Mouse (Mus musculus): ENCODE results near the gene Tubg1. TPM values are rescaled to one million over a fixed set of nuclear protein-coding genes. Genes with fewer than 3 reads are reported as not detected.

Tubg1 gene
- total RNA-seq (2023; ENCODE audit: inconsistent age) = 14.2 to 19.4 TPM (median 16.1 TPM) in 4 replicates

DNA sequence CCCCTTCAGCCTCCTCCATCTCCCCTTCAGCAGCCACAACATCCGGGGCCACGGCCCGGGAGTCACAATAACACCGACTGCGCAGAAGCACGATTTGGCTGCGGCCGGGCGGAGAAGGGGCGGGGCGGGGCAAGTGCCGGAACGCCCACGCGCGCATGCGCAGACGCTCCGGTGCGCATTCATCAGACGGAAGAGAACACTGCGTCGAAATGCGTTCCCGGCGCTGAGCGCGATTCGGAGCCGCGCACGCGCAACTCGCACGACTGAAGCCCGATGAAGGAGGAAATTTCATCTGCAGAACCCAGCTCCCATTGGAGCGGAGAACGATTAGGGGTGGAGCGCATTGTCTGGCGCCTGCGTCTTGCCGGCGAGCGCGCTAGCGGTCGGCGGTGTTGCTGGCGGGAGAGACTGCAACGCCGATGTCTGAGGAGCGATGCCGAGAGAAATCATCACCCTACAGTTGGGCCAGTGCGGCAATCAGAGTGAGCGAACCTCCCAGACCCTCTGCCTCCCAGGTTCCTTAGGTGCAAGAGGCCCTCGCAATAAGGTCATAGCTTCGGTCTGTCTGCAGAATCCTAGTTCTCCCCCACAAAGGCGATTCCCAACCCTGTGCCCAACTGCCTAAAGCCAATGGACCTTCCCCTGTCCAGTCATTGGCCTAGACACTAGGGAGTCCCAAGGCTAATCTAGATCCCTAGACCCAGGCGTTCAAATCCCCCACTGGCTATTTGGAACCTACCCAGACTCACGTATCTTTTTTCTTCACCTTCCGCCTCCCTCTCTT lies at the start of gene Tubg1, which contains the start of gene Retreg3:
Tubg1 (plus strand) TSS at position 178 of the 784 bp plus-strand sequence.
Retreg3 (minus strand) TSS at position 133 of the 784 bp plus-strand sequence.

DNA sequence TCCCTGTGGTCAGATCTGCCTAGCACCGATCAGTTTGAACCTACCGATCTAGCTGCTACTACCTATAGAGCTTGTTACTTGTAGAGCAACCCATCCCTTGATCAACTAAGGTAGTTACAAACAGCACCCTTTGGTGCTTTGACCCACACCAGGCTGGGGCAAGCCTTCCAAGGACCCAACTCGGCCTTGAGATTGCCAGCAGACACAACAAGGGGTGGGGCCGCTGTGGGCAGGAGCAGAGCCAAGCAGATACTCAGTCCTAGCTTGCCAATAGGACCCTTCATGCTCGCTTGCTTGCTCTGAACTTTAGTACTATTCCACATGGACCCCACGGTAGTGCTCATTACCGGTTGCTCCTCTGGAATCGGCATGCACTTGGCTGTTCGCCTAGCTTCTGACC lies 41.6 kb upstream of the Tubg1 start, which contains the start of gene Hsd17b1:
Hsd17b1 (plus strand) TSS at position 291 of the 400 bp plus-strand sequence.

DNA sequence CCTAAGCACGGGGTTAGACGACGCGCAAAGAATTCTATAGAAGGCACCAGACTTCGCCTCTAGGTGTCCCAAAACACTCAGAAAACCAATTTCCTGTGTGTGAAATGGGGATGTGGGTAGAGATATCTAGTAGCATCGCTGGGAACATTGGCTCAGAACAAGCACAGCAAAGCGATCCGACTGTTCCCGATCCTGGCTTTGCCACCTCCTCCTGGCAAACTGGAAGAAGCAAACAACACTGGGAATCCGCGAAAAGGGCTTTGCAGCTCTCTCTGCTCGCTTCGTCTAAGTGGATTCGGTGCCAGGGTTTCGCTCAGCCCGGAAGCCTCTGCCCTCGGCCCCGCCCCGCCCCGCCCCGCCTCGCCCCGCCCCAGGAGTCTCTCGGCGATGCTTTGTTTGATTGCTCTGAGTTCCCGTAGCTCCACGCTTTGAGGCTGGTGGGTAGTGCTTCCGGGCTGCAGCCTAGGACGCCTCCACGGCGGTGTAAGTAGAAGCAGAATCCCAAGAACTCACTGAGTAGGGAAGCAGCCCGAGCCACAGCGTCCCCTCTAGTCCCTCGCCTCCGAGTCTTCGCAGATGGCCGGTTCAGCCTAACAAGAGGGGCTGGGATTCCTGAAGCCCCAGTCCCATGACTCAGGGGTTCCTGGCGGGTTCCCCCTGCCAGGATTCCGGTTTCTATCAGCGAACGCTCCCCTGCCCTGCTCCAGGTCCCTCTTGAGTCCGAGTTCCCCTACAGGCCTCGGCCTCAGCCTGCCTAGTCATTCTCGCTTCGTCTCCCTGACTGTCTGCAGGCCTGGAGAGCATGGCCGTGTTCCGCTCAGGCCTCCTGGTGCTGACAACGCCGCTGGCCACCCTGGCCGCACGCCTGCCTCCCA lies 37.3 kb upstream of the Tubg1 start, which contains the start of gene Coasy:
Coasy (plus strand) TSS at position 358 of the 875 bp plus-strand sequence.

DNA sequence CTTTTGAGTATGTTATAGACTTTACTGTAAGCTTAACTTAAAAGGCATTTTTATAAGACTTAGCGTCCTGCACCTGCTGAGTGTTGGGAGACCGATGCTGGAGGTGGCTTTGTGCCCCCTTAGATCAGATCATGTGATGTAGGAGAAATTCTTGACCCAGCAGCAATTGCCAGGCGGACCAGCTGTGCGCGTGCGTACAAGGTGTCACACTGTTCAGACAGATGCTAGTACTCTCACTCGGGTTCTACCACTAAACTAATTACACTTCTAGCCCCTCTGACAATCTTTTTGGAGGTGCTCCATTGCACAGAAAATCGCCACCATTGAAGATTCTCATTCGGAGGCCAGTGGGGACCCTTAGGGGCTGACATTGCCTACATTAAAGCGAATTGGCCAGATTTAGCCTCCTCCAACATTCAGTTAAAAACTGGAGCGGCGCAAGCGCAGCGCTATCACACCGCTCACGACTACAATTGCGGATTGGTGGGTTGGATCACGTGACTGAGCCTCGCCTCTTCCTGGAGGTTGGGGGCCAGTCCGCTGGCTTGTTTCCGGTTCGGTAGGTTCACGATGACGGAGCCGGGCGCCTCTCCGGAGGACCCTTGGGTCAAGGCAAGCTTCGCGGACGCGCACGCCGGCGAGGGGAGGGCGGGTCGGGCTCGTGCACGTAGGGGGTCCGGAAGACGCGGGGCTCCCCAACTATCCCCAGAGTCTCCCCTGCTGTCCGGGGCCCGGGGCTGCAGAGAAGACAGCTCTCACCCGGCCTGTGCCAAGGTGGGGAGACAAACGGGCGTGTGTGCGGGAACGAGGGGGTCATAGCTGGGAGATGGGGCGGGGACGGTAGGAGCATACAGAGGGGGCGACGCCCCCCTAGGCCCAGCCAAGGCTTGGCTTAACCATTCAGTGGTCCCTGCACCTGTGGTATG lies 32.7 kb upstream of the Tubg1 start, which contains the start of gene Mlx:
Mlx (plus strand) TSS at position 522 of the 926 bp plus-strand sequence.

DNA sequence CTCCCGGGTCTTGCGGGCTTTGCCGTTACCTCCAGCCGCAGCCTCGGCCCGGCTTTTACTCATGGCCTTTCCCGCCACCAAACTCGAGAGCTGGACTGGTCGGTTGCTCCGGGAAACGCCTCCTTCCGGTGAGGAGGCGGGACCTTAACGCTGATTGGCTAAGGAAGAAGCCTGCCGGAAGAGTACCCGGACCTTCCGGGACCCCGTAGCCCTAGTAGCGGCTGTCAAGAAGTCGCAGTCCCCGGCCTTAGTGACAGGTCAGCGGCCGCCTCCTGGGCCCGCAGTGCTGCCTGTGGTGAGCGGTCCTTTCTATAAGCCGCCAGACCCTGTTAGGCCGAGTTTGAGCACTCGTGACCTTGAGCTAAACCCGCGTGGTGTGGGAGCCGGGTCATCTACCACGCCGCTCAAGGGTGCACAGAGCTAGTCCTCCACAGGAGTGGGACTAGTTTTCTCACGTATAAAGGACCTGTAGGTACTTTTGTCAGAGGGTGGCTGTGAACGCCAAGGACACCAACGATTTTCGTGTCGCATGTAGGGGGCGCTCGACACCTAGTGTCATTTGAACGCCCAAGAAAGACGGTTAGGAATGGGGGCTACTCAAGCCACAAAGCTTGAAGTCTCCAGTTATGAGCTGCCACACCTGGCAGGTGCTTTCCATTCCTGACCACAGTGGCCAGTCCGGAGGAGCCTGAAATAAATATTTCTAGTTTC lies 24.3 kb upstream of the Tubg1 start, which contains the start of gene Psmc3ip:
Psmc3ip (minus strand) TSS at position 123 of the 711 bp plus-strand sequence.

DNA sequence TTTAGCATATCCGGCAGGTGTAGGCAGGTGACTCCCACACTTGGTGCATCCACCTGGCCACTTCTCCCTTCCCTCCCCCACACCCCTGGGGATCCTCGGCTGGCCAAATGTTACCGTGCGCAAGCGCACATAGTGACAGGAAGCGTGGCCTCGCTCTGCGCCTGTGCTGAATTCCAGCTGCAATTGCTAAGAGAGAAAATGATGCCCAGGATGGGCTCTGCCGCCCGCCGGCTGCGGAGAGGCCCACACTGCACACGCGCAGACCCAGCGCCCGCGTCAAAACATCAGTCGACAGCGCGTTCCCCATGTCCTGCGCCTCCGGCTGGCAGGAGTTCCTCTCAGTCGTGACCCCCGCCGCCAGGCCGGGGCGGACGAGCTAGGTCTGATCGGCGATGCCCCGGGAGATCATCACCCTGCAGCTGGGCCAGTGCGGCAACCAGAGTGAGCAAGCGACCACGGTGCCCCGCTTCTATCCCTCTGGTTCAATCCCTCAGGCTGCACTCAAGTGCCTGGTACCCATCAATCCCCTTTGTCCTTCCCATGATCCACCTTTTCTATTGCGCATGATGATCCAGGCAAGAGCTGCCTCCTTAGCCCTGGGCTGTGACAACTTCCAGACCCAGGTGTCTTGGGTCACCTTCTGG lies 36.1 kb downstream of the Tubg1 start, which contains the start of gene Tubg2:
Tubg2 (plus strand) TSS at position 180 of the 644 bp plus-strand sequence.

DNA sequence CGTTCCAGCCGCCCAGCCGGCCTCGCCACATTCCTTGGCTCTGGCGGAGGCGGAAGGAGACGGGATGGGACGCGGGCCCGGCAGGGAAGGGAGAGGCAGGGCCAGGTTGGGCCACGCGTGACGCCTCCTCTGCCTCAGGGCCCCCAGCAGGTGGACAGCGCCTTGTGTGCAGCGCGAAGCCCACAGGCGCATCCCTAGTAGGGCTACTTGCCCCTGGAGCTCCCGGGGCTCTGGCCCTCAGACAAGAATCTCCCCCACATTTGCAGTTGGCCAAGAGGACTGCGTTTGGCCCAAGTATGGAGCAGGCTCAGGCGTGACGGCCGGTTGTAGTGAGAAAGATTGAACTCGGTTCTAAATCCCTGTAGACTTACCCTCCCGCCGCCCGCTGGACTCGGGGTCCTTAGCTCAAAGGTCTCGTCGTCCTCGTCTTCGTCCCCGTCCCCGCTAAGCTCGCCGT lies 50.6 kb downstream of the Tubg1 start, which contains the start of gene Cntnap1:
Cntnap1 (plus strand) TSS at position 170 of the 457 bp plus-strand sequence.

DNA sequence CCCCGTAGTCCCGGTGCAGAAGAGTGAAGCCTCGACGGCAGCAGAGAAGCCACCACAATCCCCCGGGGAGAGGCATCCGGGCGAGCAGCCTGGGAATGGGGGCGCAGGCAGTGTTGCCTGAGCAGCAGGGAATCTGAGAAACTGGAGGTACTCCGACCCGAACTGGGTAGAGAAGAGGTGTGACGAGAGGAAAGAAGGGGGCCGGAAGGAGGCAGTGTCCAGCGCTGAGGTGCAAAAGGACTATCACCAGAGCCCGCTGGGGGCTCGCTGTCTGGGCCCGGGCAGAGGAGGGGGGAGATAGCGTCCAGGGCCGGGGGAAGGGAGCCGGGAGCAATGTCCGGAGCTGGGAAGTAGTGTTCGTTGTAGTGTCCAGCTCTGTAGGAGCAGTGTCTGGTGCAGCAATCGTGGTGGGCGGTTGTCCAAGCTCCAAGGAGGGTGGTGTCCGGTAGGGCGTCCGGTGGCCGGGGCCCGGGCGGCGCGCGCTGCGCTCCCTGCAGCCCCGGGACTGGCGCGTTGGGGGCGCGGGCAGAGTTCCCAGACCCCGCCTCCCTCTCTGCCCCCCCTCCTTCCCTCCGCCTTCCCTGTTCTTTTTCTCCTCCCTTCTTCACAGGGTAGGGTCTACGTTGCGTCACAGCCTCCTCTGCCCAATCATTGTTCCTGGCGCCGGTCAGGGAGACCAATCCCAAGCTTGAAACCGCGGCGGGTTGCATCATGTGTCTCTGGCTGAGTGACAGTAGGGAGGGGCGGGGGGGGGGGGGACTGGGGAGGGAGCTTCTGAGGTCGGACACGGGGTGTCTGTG lies 51.3 kb downstream of the Tubg1 start, which contains the start of gene Plekhh3:
Plekhh3 (minus strand) TSS at position 541 of the 800 bp plus-strand sequence.

DNA sequence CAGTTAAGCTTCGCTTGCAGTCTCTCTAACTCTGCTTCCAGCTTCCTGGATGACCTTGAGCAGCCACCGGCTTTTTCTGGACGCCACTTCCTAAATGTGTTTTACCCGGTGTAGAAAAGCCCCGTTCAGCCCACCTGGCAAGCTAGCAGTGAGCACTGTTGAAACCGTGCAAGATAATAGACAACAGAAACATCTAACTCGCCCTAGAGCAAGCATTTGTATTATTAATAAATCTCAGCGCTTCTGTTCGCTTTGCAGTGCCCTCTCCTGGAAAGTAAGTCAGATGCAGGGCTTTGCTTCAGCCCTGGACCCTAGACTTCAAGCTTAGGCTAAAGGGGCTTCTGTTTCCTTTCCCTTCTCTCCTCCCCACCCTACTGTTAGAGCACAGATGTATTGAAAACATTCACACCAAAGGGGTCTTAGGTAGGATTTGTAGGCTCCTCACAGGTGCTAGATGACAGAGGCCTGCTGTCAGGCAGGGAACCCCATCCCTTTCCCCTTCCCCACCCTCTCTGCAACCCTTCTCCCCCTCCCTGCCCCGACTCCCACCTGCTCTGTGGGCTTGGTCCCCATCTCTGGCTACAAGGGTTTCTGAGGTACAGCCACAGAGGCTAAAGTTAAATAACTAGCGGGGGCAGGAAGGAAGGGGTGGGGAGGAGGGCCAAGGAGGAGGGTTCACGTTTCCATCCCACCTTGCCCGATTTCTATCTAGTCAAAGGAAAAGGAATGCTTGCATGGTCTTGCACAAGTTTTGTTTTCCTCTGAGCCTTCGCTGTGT lies 55.3 kb downstream of the Tubg1 start, which contains the start of gene Ccr10:
Ccr10 (minus strand) TSS at position 593 of the 778 bp plus-strand sequence.

Other genes with a start within 250 kb of the Tubg1 start
- 235 to 266 TPM (median 245 TPM) in 4 replicates for gene Stat3, start 180.4 kb upstream of the Tubg1 start, total RNA-seq (2023; ENCODE audit: inconsistent age)
- gene Cavin1, start 149.1 kb upstream of the Tubg1 start, total RNA-seq (2023; ENCODE audit: inconsistent age) = 0.30 to 0.61 TPM (median 0.59 TPM) in 4 replicates
- gene Atp6v0a1, start 110.5 kb upstream of the Tubg1 start, total RNA-seq (2023; ENCODE audit: inconsistent age) = 71.3 to 92.3 TPM (median 79.0 TPM) in 4 replicates
- 14.4 to 19.4 TPM (median 17.3 TPM) in 4 replicates for gene Naglu, start 49.9 kb upstream of the Tubg1 start, total RNA-seq (2023; ENCODE audit: inconsistent age)
- gene Hsd17b1, start 41.5 kb upstream of the Tubg1 start, total RNA-seq (2023; ENCODE audit: inconsistent age) = 1.4 to 3.2 TPM (median 2.5 TPM) in 4 replicates
- gene Coasy, start 37.4 kb upstream of the Tubg1 start, total RNA-seq (2023; ENCODE audit: inconsistent age) = 17.2 to 20.1 TPM (median 18.2 TPM) in 4 replicates
- 30.7 to 44.8 TPM (median 34.4 TPM) in 4 replicates for gene Mlx, start 32.7 kb upstream of the Tubg1 start, total RNA-seq (2023; ENCODE audit: inconsistent age)
- 3.3 to 5.1 TPM (median 4.1 TPM) in 4 replicates for gene Psmc3ip, start 24.5 kb upstream of the Tubg1 start, total RNA-seq (2023; ENCODE audit: inconsistent age)
- gene Retreg3, start within 50 bp of the Tubg1 start, total RNA-seq (2023; ENCODE audit: inconsistent age) = 71.0 to 73.7 TPM (median 72.2 TPM) in 4 replicates
- 2.9 to 6.1 TPM (median 3.9 TPM) in 4 replicates for gene Tubg2, start 36.0 kb downstream of the Tubg1 start, total RNA-seq (2023; ENCODE audit: inconsistent age)
- 0.32 to 0.80 TPM (median 0.59 TPM) in 4 replicates for gene Cntnap1, start 50.6 kb downstream of the Tubg1 start, total RNA-seq (2023; ENCODE audit: inconsistent age)
- gene Plekhh3, start 51.4 kb downstream of the Tubg1 start, total RNA-seq (2023; ENCODE audit: inconsistent age) = 0.61 to 2.3 TPM (median 1.3 TPM) in 4 replicates
- gene Ccr10, start 55.5 kb downstream of the Tubg1 start, total RNA-seq (2023; ENCODE audit: inconsistent age) = 0.60 TPM in 1 of 4 replicates, not detected in the others
- gene Ezh1, start 106.5 kb downstream of the Tubg1 start, total RNA-seq (2023; ENCODE audit: inconsistent age) = 74.4 to 88.1 TPM (median 79.3 TPM) in 4 replicates
- not detected in 4 replicates for gene Ramp2, start 126.1 kb downstream of the Tubg1 start, total RNA-seq (2023; ENCODE audit: inconsistent age)
- gene Vps25, start 133.8 kb downstream of the Tubg1 start, total RNA-seq (2023; ENCODE audit: inconsistent age) = 73.6 to 86.7 TPM (median 83.1 TPM) in 4 replicates
- gene Wnk4, start 140.6 kb downstream of the Tubg1 start, total RNA-seq (2023; ENCODE audit: inconsistent age) = 0.21 to 1.5 TPM (median 1.1 TPM) in 4 replicates
- 0.22 to 0.51 TPM (median 0.47 TPM) in 4 replicates for gene Cntd1, start 159.1 kb downstream of the Tubg1 start, total RNA-seq (2023; ENCODE audit: inconsistent age)
- gene Coa3, start 159.2 kb downstream of the Tubg1 start, total RNA-seq (2023; ENCODE audit: inconsistent age) = 26.7 to 40.5 TPM (median 28.5 TPM) in 4 replicates
- gene Becn1, start 182.3 kb downstream of the Tubg1 start, total RNA-seq (2023; ENCODE audit: inconsistent age) = 177 to 193 TPM (median 186 TPM) in 4 replicates
- 134 to 152 TPM (median 146 TPM) in 4 replicates for gene Psme3, start 196.3 kb downstream of the Tubg1 start, total RNA-seq (2023; ENCODE audit: inconsistent age)
- 13.2 to 15.9 TPM (median 13.8 TPM) in 4 replicates for gene Aoc2, start 205.1 kb downstream of the Tubg1 start, total RNA-seq (2023; ENCODE audit: inconsistent age)
- 0.26 to 0.87 TPM (median 0.59 TPM) in 4 replicates for gene Aoc3, start 210.7 kb downstream of the Tubg1 start, total RNA-seq (2023; ENCODE audit: inconsistent age)
- gene G6pc, start 247.6 kb downstream of the Tubg1 start, total RNA-seq (2023; ENCODE audit: inconsistent age) = not detected in 4 replicates